Mouse (Mus musculus): ENCODE data around the gene Ppa1. TPM values are rescaled to one million over a fixed set of nuclear protein-coding genes. Genes with fewer than 3 reads are reported as not detected.
"Not testable (repeated sequence)": the region's sequence is repeated elsewhere in the genome, so short reads cannot be mapped to it uniquely, and the experiment has no call there.

The Ppa1 gene
- polyA plus RNA-seq, 1 experiment from 2014 or later: 113 TPM

- Histone ChIP-seq H3K27me3 (replicated peaks) (peaks cover 25% of the 10 kb centered on the region), H3K27ac (replicated peaks) (no peak overlapping the region), H3K9me3 (peaks cover 12% of the 10 kb centered on the region), H3K9ac (no peak overlapping the region), H3K36me3 (no peaks in the 10 kb centered on the region), H3K4me2 (no peak overlapping the region), H3K4me1 (peaks cover 17% of the 10 kb centered on the region), H3K4me3 (no peak overlapping the region)
- no peak for ATAC-seq (ENCODE audit: extremely low read depth, insufficient number of reproducible peaks, low FRiP score, low TSS enrichment)
- 60% methylated on average over 9 of the region's 9 CpGs for WGBS
Measured at GRCm38 (mm10) chr10:61621681-61622080, 26.7 kb upstream of the Ppa1 start.

DNA sequence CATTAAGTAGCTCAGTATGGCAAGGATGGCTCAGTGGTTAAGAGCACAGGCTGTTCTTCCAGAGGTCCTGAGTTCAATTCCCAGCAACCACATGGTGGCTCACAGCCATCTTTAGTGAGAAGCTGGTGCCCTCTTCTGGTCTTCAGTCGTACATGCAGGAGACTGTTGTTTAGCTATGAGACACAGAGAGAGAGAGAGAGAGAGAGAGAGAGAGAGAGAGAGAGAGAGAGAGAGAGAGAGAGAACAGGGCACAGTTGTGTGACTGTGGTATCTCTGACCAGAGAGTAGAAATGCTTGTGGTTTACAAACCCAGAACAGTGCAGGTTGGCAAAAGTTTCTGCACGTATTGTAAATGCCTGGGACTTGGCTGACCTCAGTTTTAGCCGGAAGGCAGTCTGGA, 24.5 kb upstream of the Ppa1 start:
- H3K9ac ChIP-seq; ATAC-seq (ENCODE audit: extremely low read depth, insufficient number of reproducible peaks, low FRiP score, low TSS enrichment); H3K4me2 ChIP-seq; H3K27ac ChIP-seq (replicated peaks); H3K4me3 ChIP-seq; H3K36me3 ChIP-seq; H3K9me3 ChIP-seq: not testable (repeated sequence)
- Histone ChIP-seq H3K4me1 (peaks cover 32% of the 10 kb centered on the region), H3K27me3 (replicated peaks) (peaks cover 25% of the 10 kb centered on the region)
- WGBS: 60% methylated on average over 3 of the region's 3 CpGs

- peak overlapping the region; percentile 91; the same call in 1 of the 2 replicates for H3K4me2 ChIP-seq
- peaks cover 32% of the 10 kb centered on the region for H3K4me1 ChIP-seq
- H3K9ac ChIP-seq: no peak overlapping the region
- no peak for ATAC-seq (ENCODE audit: extremely low read depth, insufficient number of reproducible peaks, low FRiP score, low TSS enrichment)
- H3K9me3 ChIP-seq: 0 out of 2 replicates have a peak, but pooled peaks cover 4% of the 10 kb centered on the region
- whole genome bisulfite sequencing: 35% methylated on average over 5 of the region's 5 CpGs
- no peak overlapping the region for H3K27ac ChIP-seq (replicated peaks)
- H3K36me3 ChIP-seq: no peaks in the 10 kb centered on the region
- H3K27me3 ChIP-seq (replicated peaks): peaks cover 25% of the 10 kb centered on the region
- peak overlapping the region; percentile 55; the same call in 1 of the 2 replicates for H3K4me3 ChIP-seq
Measured at GRCm38 (mm10) chr10:61624771-61625170, 23.6 kb upstream of the Ppa1 start.

DNA sequence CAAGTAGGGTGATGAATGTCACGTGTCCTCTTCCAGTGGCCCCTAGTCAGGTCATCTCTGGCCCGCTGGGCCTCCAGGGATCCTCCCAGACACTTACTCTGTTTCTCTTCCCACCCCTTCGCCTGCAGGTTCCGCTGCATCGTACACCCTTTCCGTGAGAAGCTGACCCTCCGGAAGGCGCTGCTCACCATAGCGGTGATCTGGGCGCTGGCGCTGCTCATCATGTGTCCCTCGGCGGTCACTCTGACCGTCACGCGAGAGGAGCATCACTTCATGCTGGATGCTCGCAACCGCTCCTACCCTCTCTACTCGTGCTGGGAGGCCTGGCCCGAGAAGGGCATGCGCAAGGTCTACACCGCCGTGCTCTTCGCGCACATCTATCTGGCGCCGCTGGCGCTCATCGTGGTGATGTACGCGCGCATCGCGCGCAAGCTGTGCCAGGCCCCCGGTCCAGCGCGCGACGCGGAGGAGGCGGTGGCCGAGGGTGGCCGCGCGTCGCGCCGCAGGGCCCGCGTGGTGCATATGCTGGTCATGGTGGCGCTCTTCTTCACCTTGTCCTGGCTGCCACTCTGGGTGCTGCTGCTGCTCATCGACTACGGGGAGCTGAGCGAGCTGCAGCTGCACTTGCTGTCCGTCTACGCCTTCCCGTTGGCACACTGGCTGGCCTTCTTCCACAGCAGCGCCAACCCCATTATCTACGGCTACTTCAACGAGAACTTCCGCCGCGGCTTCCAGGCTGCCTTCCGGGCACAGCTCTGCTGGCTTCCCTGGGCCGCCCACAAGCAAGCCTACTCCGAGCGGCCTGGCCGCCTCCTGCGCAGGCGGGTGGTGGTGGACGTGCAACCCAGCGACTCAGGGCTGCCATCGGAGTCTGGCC, 22.7 kb upstream of the Ppa1 start:
- Histone ChIP-seq H3K36me3 (no peaks in the 10 kb centered on the region), H3K9ac (peak overlapping the region; percentile 72), H3K27me3 (replicated peaks) (peaks cover 25% of the 10 kb centered on the region), H3K4me3 (peak overlapping the region; percentile 55), H3K27ac (replicated peaks) (no peak overlapping the region), H3K4me2 (peak overlapping the region; percentile 91), H3K4me1 (peaks cover 32% of the 10 kb centered on the region), H3K9me3 (0 out of 2 replicates have a peak, but pooled peaks cover 4% of the 10 kb centered on the region)
- WGBS: 4% methylated on average over 65 of the region's 74 CpGs
- ATAC-seq (ENCODE audit: extremely low read depth, insufficient number of reproducible peaks, low FRiP score, low TSS enrichment): no peak

- Histone ChIP-seq H3K36me3 (no peaks in the 10 kb centered on the region), H3K27ac (replicated peaks) (no peak overlapping the region), H3K27me3 (replicated peaks) (peaks cover 25% of the 10 kb centered on the region), H3K4me1 (peaks cover 32% of the 10 kb centered on the region), H3K4me3 (no peak overlapping the region), H3K9ac (no peak overlapping the region), H3K4me2 (no peak overlapping the region), H3K9me3 (0 out of 2 replicates have a peak, but pooled peaks cover 4% of the 10 kb centered on the region)
- WGBS: 73% methylated on average over 3 of the region's 3 CpGs
- no peak for ATAC-seq (ENCODE audit: extremely low read depth, insufficient number of reproducible peaks, low FRiP score, low TSS enrichment)
Measured at GRCm38 (mm10) chr10:61626551-61626950, 21.8 kb upstream of the Ppa1 start.

DNA sequence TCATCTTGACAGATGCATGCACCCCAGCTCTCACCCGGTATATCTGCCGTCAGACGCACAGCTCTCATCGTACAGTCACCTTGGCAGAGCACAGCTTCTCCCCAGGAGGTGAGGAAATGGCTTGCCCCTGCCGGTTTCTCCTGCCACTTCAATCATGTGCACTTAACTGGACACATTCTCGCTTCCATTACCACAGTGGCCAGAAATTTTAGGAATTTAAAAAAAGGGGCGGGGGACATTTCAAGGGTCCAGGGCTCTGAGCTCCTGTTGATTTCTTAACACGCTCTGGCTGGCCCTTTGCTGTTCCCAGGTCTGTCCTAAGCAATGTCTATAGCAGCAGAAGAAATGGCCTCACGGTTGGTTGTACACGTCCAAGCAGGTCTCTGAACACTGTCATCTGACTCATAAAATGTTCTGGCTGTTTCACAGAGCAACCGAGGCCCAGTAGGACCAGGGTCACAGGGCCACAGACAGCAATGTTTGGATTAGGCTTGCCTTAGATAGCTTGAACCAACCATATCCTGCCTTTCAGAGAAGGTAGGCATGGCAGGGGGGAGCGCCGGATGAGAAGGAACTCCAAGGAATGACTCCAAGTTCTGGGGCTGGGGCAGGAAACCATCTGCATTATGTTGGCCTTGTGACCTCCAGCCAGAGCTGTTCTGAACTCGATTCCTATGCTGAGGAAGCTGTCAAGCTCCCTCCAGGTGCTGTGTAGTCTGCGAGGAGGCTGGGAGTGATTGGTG, 21.0 kb upstream of the Ppa1 start:
- Histone ChIP-seq H3K9ac (0 out of 2 replicates have a peak overlapping the region, but pooled peaks have one; percentile 38), H3K27me3 (replicated peaks) (peaks cover 23% of the 10 kb centered on the region), H3K27ac (replicated peaks) (peak overlapping the region; percentile 40), H3K4me1 (peaks cover 37% of the 10 kb centered on the region), H3K4me2 (no peak overlapping the region), H3K9me3 (0 out of 2 replicates have a peak, but pooled peaks cover 4% of the 10 kb centered on the region), H3K4me3 (no peak overlapping the region), H3K36me3 (no peaks in the 10 kb centered on the region)
- 36% methylated on average over 15 of the region's 15 CpGs for WGBS
- ATAC-seq (ENCODE audit: extremely low read depth, insufficient number of reproducible peaks, low FRiP score, low TSS enrichment): no peak

DNA sequence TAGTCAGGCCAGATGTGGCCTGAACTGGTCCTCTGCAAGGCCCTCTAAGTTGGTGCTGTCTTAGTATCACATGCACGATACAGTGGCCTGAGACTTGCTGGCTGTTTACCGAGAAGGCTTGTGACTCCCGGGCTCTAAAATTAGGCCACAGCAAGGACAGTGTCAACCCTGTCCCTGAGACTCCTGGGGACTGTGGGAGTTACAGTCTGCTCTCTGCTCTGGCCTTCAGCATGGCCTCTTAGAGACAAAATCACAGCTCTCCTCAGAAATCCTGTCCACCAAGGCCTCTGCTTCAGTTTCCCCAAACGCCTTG, 20.5 kb upstream of the Ppa1 start:
- Histone ChIP-seq H3K9ac (0 out of 2 replicates have a peak overlapping the region, but pooled peaks have one; percentile 38), H3K27me3 (replicated peaks) (peaks cover 23% of the 10 kb centered on the region), H3K4me1 (peaks cover 37% of the 10 kb centered on the region), H3K4me2 (no peak overlapping the region), H3K9me3 (0 out of 2 replicates have a peak, but pooled peaks cover 4% of the 10 kb centered on the region), H3K4me3 (no peak overlapping the region), H3K36me3 (no peaks in the 10 kb centered on the region), H3K27ac (replicated peaks) (peak overlapping the region; percentile 40)
- ATAC-seq (ENCODE audit: extremely low read depth, insufficient number of reproducible peaks, low FRiP score, low TSS enrichment): no peak
- 31% methylated on average over 4 of the region's 4 CpGs for WGBS

GRCm38 (mm10) chr10:61632445-61632844, 15.9 kb upstream of the Ppa1 start:
- H3K9ac ChIP-seq: no peak overlapping the region
- no peaks in the 10 kb centered on the region for H3K27me3 ChIP-seq (replicated peaks)
- H3K27ac ChIP-seq (replicated peaks): no peak overlapping the region
- WGBS: 48% methylated on average over 10 of the region's 10 CpGs
- no peaks in the 10 kb centered on the region for H3K9me3 ChIP-seq
- no peaks in the 10 kb centered on the region for H3K36me3 ChIP-seq
- no peak overlapping the region for H3K4me2 ChIP-seq
- no peak overlapping the region for H3K4me3 ChIP-seq
- ATAC-seq (ENCODE audit: extremely low read depth, insufficient number of reproducible peaks, low FRiP score, low TSS enrichment): no peak
- peaks cover 13% of the 10 kb centered on the region for H3K4me1 ChIP-seq

DNA sequence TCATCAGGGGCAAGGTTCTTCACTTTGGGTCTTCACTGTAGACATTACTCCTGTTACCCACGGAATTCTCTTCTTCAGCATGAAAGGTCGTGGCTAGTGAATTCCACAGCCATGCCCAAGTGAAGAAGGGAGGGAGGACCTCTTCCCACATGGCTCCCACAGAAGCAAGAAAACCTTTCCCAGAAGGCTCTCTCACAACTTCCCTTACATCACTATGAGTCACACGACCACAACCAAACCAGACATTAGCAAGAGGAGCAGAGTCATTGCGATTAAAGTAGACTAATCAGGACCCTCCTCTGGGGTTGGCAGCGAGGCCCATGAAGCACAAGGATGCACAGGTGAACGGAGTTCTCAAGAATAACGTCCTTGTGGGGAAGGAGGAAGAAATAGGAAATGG, 11.3 kb upstream of the Ppa1 start:
- H3K27me3 ChIP-seq (replicated peaks): no peaks in the 10 kb centered on the region
- no peak overlapping the region for H3K4me3 ChIP-seq
- WGBS: 61% methylated on average over 7 of the region's 7 CpGs
- H3K9ac ChIP-seq: no peak overlapping the region
- no peak overlapping the region for H3K27ac ChIP-seq (replicated peaks)
- ATAC-seq (ENCODE audit: extremely low read depth, insufficient number of reproducible peaks, low FRiP score, low TSS enrichment): no peak
- H3K4me1 ChIP-seq: peaks cover 2% of the 10 kb centered on the region; the same call in 1 of the 2 replicates
- no peaks in the 10 kb centered on the region for H3K9me3 ChIP-seq
- H3K36me3 ChIP-seq: no peaks in the 10 kb centered on the region
- H3K4me2 ChIP-seq: no peak overlapping the region

GRCm38 (mm10) chr10:61640363-61640762, 8.0 kb upstream of the Ppa1 start:
- no peaks in the 10 kb centered on the region for H3K27me3 ChIP-seq (replicated peaks)
- no peaks in the 10 kb centered on the region for H3K4me1 ChIP-seq
- WGBS: 69% methylated on average over 4 of the region's 4 CpGs
- H3K36me3 ChIP-seq: no peaks in the 10 kb centered on the region
- no peak for ATAC-seq (ENCODE audit: extremely low read depth, insufficient number of reproducible peaks, low FRiP score, low TSS enrichment)
- no peak overlapping the region for H3K4me2 ChIP-seq
- no peak overlapping the region for H3K9ac ChIP-seq
- H3K4me3 ChIP-seq: no peak overlapping the region
- no peaks in the 10 kb centered on the region for H3K9me3 ChIP-seq
- no peak overlapping the region for H3K27ac ChIP-seq (replicated peaks)

- H3K9ac ChIP-seq: no peak overlapping the region
- H3K4me3 ChIP-seq: no peak overlapping the region
- WGBS: 53% methylated on average over 7 of the region's 7 CpGs
- H3K27me3 ChIP-seq (replicated peaks): no peaks in the 10 kb centered on the region
- no peaks in the 10 kb centered on the region for H3K9me3 ChIP-seq
- no peak overlapping the region for H3K4me2 ChIP-seq
- H3K4me1 ChIP-seq: peaks cover 13% of the 10 kb centered on the region
- H3K27ac ChIP-seq (replicated peaks): no peak overlapping the region
- ATAC-seq (ENCODE audit: extremely low read depth, insufficient number of reproducible peaks, low FRiP score, low TSS enrichment): no peak
- H3K36me3 ChIP-seq: peaks cover 1% of the 10 kb centered on the region; the same call in 1 of the 2 replicates
Measured at GRCm38 (mm10) chr10:61646557-61646956, 1.8 kb upstream of the Ppa1 start.

Measured in heart, embryonic 13.5 days (tissue).